Mouse (Mus musculus) spleen, adult 12 weeks (tissue): ENCODE measurements around the gene 1700029H14Rik.

Experiments used
- DNase-seq: peaks from one replicate; pipeline ENCODE4 v3.0.0; 2022; ENCODE audit warnings: low spot score

The 1700029H14Rik gene

DNA sequence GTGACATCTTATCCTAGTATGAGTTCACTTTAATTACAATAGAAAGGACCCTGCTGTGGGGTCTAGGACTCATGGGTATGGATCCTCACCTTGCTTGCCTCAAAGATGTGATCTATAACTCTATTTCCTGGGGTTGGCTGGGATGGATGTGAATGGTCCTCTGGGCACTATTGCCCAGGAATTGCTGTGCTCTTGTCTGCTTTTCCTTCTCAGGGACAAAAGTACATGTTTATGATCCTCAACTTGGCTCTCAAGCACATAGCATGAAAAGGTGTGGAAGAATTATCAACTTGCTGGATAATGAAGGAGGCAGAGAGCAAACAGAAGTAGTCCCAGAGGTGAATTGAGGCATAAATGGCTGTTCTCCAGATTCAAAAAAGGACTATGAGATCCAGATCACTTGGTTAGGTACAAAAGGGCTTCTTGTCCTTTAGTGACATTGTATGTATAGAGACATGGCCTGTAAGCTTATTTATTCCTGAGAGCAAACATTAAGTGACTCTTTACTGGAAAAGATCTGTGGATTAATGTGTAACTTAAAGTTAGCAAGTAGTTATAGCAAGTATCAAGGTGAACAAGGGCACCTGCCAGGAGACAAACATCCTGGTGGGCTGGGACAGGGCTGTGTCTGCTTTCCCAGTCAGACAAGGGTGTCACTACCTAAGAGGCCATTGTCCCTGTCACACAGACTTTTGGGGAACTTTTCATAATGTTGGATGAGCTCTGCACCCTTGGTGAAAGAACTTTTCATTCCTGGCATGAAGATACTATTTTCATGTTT, 57.2 kb downstream of the 1700029H14Rik start:
- DNase-seq: no peak

DNA sequence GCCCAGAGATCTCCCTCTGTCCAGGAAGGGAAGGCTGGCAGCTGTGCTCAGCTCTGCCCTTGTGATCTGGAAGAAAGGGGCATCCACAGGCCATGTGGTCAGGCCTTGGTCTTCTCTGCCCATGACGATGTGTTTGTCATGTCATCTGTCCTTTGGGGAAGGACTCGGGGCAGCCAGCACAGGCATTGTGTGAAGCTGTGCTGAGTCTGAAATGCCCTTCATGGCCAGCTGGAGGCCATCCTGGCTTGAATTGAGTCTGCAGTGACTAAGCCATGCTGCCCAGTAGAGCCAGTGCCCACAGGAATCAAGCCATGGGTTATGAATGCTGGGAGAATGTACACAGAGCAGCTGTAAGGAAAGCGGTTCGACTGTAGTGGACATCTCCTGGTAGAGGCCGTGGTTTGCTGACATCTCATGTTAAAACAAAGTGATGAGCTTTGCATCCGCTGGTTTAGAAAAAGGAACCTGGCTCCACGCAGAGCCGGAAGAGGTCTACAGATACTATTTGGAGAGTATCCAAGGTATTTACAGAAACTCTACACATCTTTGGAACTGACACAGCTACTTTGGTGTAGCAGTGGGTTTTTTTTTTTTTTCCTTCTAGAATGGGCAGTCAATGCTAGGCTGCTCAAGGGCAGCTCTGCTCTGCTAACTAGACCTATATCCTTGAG, 58.2 kb downstream of the 1700029H14Rik start:
- no peak for DNase-seq

DNA sequence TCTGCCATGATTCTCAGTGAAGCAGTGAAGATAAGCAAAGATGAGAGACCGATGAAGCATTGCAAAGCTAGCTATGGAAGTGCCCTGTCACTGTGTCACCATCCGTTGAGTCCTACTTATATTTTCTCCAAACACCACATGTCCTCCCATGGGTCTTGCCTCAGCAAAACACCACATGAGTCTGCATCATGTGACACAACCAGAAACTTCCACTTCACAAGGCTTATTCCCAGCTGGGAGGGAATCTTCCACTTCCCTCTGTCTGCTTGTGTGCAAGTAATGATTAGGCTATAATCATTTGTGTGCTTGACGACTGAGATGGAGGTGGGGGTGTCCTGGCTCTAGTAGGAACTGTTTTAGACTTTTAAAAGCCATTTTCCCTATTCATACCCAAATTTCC, 61.0 kb downstream of the 1700029H14Rik start:
- no peak for DNase-seq
